Mouse (Mus musculus) olfactory bulb, adult 2 months (tissue): ENCODE measurements around the gene Meltf. TPM values are rescaled to one million over a fixed set of nuclear protein-coding genes. Genes with fewer than 3 reads are reported as not detected.
A peak's percentile ranks its signal among the peaks of the same experiment; 100 is the strongest.

Experiments used
- H3K27ac ChIP-seq: fragments of 200-500 bp; 2 replicates; pipeline ENCODE4 v1.5.1; 2012; ENCODE audit warnings: low read depth, low read length; ENCODE audit not compliant: insufficient read depth
- H3K4me1 ChIP-seq: fragments of 200-500 bp; 2 replicates; pipeline ENCODE4 v1.6.1; 2012; ENCODE audit warnings: low read length; ENCODE audit not compliant: control insufficient read depth, insufficient read depth
- H3K4me3 ChIP-seq: fragments of 200-500 bp; 2 replicates; pipeline ENCODE4 v1.5.1; 2012; ENCODE audit warnings: mild to moderate bottlenecking, low read depth, low read length, moderate library complexity; ENCODE audit not compliant: insufficient read depth
- CTCF ChIP-seq: fragments of 200-500 bp; IDR thresholded peaks from 2 replicates; pipeline ENCODE4 v1.5.1; 2012; ENCODE audit warnings: low read depth, mild to moderate bottlenecking, low read length, moderate library complexity; ENCODE audit not compliant: insufficient read depth
- POLR2A ChIP-seq: fragments of 200-500 bp; IDR thresholded peaks from 2 replicates; pipeline ENCODE4 v1.6.1; 2012; ENCODE audit warnings: mild to moderate bottlenecking, low read depth, low read length, moderate library complexity; ENCODE audit not compliant: insufficient read depth
- WGBS: fragments of 180-500 bp; shearing (Covaris S2); methylation state at CpG from one replicate; pipeline ENCODE4 v1.1.7; 2018; 5-methylcytosine and 5-hydroxymethylcytosine counted together
- polyA plus RNA-seq: library from polyadenylated mRNA; stranded (reverse); fragments of >200 nt; gene quantifications from 2 replicates; pipeline ENCODE4 v1.2.4, GENCODE M21; 2012; ENCODE audit warnings: low replicate concordance; ENCODE audit not compliant: missing spikeins, insufficient read depth, insufficient read length

The Meltf gene
- polyA plus RNA-seq, 1 experiment = not detected

DNA sequence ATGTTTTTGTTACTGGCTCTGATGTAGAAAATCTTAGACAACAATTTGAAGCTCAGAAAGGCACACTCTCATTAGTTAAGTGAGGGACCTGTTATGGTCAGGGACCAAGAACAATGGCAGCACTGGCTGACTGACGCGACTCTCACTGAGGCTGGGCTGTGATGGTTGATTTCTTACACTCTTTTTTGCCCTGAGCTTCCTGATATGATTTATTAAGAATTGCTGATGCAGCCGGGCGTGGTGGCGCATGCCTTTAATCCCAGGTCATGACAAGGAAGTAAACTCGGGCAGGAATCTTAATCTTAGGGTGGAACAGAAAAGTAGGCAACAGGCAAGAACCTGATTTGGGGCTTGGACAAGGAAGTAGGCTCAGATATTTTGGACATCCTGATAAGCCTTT lies 47.5 kb downstream of the Meltf start:
- 90% methylated on average over 6 of the region's 6 CpGs for WGBS
- H3K4me3 ChIP-seq = no peak overlapping the region
- H3K4me1 ChIP-seq = no peaks in the 10 kb centered on the region
- no peak for TF ChIP-seq POLR2A
- no peak for TF ChIP-seq CTCF
- no peak overlapping the region for H3K27ac ChIP-seq

GRCm38 (mm10) chr16:31926547-31927182 lies 48.1 kb downstream of the Meltf start:
- Histone ChIP-seq H3K4me1 (no peaks in the 10 kb centered on the region), H3K4me3 (no peak overlapping the region), H3K27ac (no peak overlapping the region)
- WGBS = 88% methylated on average over 13 of the region's 13 CpGs
- TF ChIP-seq CTCF = no peak
- TF ChIP-seq POLR2A = no peak

- H3K4me3 ChIP-seq = no peak overlapping the region
- H3K27ac ChIP-seq = no peak overlapping the region
- WGBS = 86% methylated on average over 5 of the region's 5 CpGs
- H3K4me1 ChIP-seq = no peaks in the 10 kb centered on the region
- TF ChIP-seq CTCF = no peak
- TF ChIP-seq POLR2A = no peak
Observed at GRCm38 (mm10) chr16:31927412-31927811, 48.8 kb downstream of the Meltf start.

DNA sequence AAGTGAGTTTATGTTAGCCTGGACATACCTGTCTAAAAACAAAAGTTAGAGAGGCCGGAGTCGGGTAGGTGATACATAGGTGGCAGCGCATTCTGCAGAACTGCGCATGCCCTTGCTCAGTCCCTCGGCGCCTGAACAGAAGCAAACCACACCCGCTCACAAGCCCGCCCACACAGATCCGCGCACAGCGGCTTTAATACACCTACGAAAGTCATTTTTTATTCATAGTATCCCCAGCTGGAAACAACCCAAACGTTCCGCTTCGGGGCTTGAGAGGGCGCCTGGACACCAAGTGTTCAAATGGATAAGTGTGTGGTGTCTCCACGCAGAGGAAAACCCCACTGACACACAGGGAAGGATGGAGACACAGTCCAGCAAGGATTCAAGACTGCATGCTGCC lies 52.7 kb downstream of the Meltf start:
- WGBS = 63% methylated on average over 17 of the region's 17 CpGs
- no peak overlapping the region for H3K27ac ChIP-seq

DNA sequence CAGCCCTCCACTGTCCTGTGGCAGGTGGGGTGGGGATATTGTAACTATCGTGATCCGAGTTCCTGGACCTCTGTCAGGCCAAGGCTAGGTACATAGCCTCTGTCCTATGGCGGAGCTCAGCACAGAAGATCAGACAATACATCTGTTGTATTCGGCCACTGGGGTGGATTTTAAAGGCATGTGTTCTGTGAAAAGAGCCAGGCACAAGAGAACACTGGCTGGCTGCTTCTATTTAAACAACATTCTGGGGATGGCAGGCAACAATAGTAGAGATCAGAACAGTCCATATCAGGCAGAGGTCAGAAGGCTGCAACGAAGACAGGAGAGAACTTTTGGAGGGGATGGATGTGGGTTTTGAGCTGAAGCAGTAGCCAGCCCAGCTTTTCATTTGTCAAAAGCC lies 53.6 kb downstream of the Meltf start:
- TF ChIP-seq POLR2A (no peak), CTCF (no peak)
- WGBS = 44% methylated on average over 5 of the region's 5 CpGs
- Histone ChIP-seq H3K4me3 (no peak overlapping the region), H3K4me1 (peaks cover 26% of the 10 kb centered on the region), H3K27ac (0 out of 2 replicates have a peak overlapping the region, but pooled peaks have one; percentile 5)

More for the DNA sequence above, 52.7 kb downstream of the Meltf start:
- no peak overlapping the region for H3K4me3 ChIP-seq
- H3K4me1 ChIP-seq = peaks cover 26% of the 10 kb centered on the region
- TF ChIP-seq POLR2A (no peak), CTCF (no peak)

DNA sequence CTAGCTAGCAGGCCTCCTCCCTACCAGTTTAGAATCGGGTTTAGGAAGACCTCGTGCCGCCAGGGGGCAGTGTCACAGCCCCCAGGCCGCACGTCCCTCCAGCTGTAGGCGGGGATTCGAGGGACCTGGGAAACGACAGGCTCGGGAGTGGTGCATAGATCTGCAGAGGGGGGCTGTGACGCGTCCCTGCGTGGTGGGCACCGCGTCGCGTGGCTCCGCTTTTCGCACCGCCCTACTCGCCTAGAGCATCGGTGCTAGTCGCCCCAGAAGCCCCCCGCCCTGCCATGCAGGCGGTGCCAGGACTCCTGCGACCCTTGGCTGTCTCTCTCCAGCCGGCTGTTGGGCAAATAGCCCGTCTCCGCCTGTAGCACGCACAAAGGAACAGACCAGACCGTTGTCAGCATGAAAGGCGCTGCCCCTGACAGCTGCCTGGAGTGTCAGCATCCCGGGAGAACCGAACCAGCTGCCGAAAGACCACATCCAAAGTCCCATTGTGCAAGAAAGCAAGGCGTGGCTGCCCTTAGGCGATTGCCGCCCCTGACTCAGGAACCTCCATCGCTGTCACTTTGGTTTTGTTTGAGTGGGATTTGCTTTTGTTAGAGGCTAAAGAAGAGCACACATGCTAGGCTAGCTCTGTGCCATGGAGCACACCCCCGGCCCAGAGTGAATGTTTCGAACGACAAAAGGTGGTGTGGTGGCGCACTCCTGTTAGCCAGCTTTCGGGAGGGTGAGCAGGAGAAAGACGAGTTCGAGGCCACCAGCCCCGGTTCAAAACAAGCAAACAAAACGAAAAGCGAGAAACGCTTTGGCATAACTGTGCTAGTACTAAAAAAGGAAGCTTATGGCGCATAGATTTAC lies 54.5 kb downstream of the Meltf start:
- WGBS = under 1% methylated on average over 50 of the region's 50 CpGs
- Histone ChIP-seq H3K4me3 (peak overlapping the region; percentile 52), H3K4me1 (peaks cover 26% of the 10 kb centered on the region), H3K27ac (peak overlapping the region; percentile 86)
- peak; percentile 84 for TF ChIP-seq CTCF
- TF ChIP-seq POLR2A = peak; percentile 89

GRCm38 (mm10) chr16:31933751-31934549 lies 55.3 kb downstream of the Meltf start, which contains the start of gene Pigz:
Gene Pigz (plus strand): TSS chr16:31933851.
- no peak for TF ChIP-seq CTCF
- TF ChIP-seq POLR2A = no peak
- peak within 1 kb of the TSS; percentile 52 for H3K4me3 ChIP-seq
- H3K4me1 ChIP-seq = peaks cover 26% of the 10 kb centered on the region
- WGBS = 10% methylated on average over 42 of the region's 42 CpGs
- peak within 1 kb of the TSS; percentile 86 for H3K27ac ChIP-seq

GRCm38 (mm10) chr16:31934550-31935010 lies 56.0 kb downstream of the Meltf start:
- Histone ChIP-seq H3K4me3 (peak overlapping the region; percentile 47; the same call in 1 of the 2 replicates), H3K27ac (no peak overlapping the region), H3K4me1 (peaks cover 26% of the 10 kb centered on the region)
- TF ChIP-seq POLR2A = no peak
- no peak for TF ChIP-seq CTCF
- WGBS = 47% methylated on average over 13 of the region's 13 CpGs
